Mouse (Mus musculus) heart, postnatal 0 days (tissue): ENCODE results near the gene Gm14226. TPM values are rescaled to one million over a fixed set of nuclear protein-coding genes. Genes with fewer than 3 reads are reported as not detected.
"Not testable (repeated sequence)": the region's sequence is repeated elsewhere in the genome, so short reads cannot be mapped to it uniquely, and the experiment has no call there.

Experiments used
- ATAC-seq: fragments of 200-750 bp; cut with Nextera tagmentation; 2 replicates; pipeline ENCODE4 v1.8.0; 2017; ENCODE audit warnings: low read depth, moderate number of reproducible peaks, moderate library complexity; ENCODE audit not compliant: insufficient read depth
- DNase-seq: peaks from one replicate; pipeline ENCODE4 v3.0.0-alpha.2; 2016; ENCODE audit warnings: low spot score
- H3K27ac ChIP-seq: fragments of 300-500 bp; sonication (generic); 2 replicates; pipeline ENCODE4 v1.5.1; 2014; ENCODE audit warnings: low read depth, mild to moderate bottlenecking
- H3K27me3 ChIP-seq: fragments of 300-500 bp; sonication (generic); 2 replicates; pipeline ENCODE4 v1.6.1; 2014; ENCODE audit warnings: low read length, mixed read lengths; ENCODE audit not compliant: control insufficient read depth, insufficient read depth
- H3K36me3 ChIP-seq: fragments of 300-500 bp; sonication (generic); replicated peaks from 2 replicates; pipeline ENCODE4 v1.6.1; 2014; ENCODE audit warnings: low read length, mixed read lengths; ENCODE audit not compliant: control insufficient read depth, insufficient read depth
- H3K4me1 ChIP-seq: fragments of 300-500 bp; sonication (generic); 2 replicates; pipeline ENCODE4 v1.6.1; 2014; ENCODE audit warnings: antibody characterized with exemption; ENCODE audit not compliant: control insufficient read depth, insufficient read depth
- H3K4me2 ChIP-seq: fragments of 300-500 bp; sonication (generic); 2 replicates; pipeline ENCODE4 v1.6.1; 2014; ENCODE audit warnings: low read depth, mild to moderate bottlenecking, low read length, moderate library complexity
- H3K4me3 ChIP-seq: fragments of 300-500 bp; sonication (generic); 2 replicates; pipeline ENCODE4 v1.5.1; 2014; ENCODE audit warnings: low read depth, low read length
- H3K9ac ChIP-seq: fragments of 300-500 bp; sonication (generic); replicated peaks from 2 replicates; pipeline ENCODE4 v1.6.1; 2014; ENCODE audit warnings: low read depth, low read length, mixed read lengths
- H3K9me3 ChIP-seq: fragments of 300-500 bp; sonication (generic); replicated peaks from 2 replicates; pipeline ENCODE4 v1.6.1; 2016; ENCODE audit warnings: low read length; ENCODE audit not compliant: control insufficient read depth
- CTCF ChIP-seq: IDR thresholded peaks from 2 replicates; pipeline ENCODE4 v1.5.1; 2016; ENCODE audit warnings: antibody characterized with exemption, control low read depth, low read depth
- EP300 ChIP-seq: IDR thresholded peaks from 2 replicates; pipeline ENCODE4 v1.6.1; 2016; ENCODE audit warnings: antibody characterized with exemption, low read depth
- WGBS: fragments of 180-500 bp; shearing (Covaris S2); extraction: QIAGEN DNeasy Blood & Tissue Kit; methylation state at CpG from one replicate; pipeline ENCODE4 v1.1.7; 2014; 5-methylcytosine and 5-hydroxymethylcytosine counted together
- polyA plus RNA-seq: library from polyadenylated mRNA; unstranded; fragments of >200 nt; fragmentation: Nextera tagmentation; extraction: Ambion mirVana; gene quantifications from 2 replicates; pipeline ENCODE4 v1.2.1, GENCODE M21; 2015
- total RNA-seq: library from RNA; depleted of rRNA; stranded (reverse); fragments of >200 nt; gene quantifications from 2 replicates; pipeline ENCODE4 v1.2.3, GENCODE M21; 2014; ENCODE audit warnings: low replicate concordance; rRNA removed

The Gm14226 gene
- total RNA-seq (0.39 TPM in 1 of 2 replicates, not detected in the other), polyA plus RNA-seq (0.18 and 0.22 TPM in 2 replicates)

- peak within 1 kb of the TSS; percentile 60 for H3K9ac ChIP-seq
- H3K4me1 ChIP-seq, H3K36me3 ChIP-seq, DNase-seq, ATAC-seq, H3K9me3 ChIP-seq, H3K27me3 ChIP-seq: not testable (repeated sequence)
- peak within 1 kb of the TSS; percentile 46 for H3K4me3 ChIP-seq
- peak within 1 kb of the TSS; percentile 79 for H3K4me2 ChIP-seq
- H3K27ac ChIP-seq: peak within 1 kb of the TSS; percentile 62
- 3% methylated on average over 23 of the region's 26 CpGs for WGBS
Measured at GRCm38 (mm10) chr2:155018251-155018755, at the start of gene Gm14226. TSS of gene Gm14226 (plus strand) at chr2:155018266.

- not testable (repeated sequence) for H3K4me1 ChIP-seq, H3K27me3 ChIP-seq, H3K4me2 ChIP-seq, H3K4me3 ChIP-seq, H3K36me3 ChIP-seq, H3K9me3 ChIP-seq, H3K9ac ChIP-seq, H3K27ac ChIP-seq, DNase-seq, ATAC-seq
- WGBS: 59% methylated on average over 14 of the region's 14 CpGs
Measured at GRCm38 (mm10) chr2:154969740-154970397, 48.2 kb upstream of the Gm14226 start.

- ATAC-seq (peak; percentile 39; the same call in 1 of the 2 replicates), DNase-seq (no peak)
- Histone ChIP-seq H3K9ac (no peak overlapping the region), H3K4me2 (peak overlapping the region; percentile 25), H3K4me3 (no peak overlapping the region), H3K36me3 (no peaks in the 10 kb centered on the region), H3K4me1 (0 out of 2 replicates have a peak, but pooled peaks cover 9% of the 10 kb centered on the region), H3K27ac (no peak overlapping the region), H3K27me3 (peaks cover 7% of the 10 kb centered on the region; the same call in 1 of the 2 replicates), H3K9me3 (no peaks in the 10 kb centered on the region)
- TF ChIP-seq EP300 (no peak), CTCF (no peak)
- WGBS: 25% methylated on average over 18 of the region's 18 CpGs
Measured at GRCm38 (mm10) chr2:154971919-154972692, 46.0 kb upstream of the Gm14226 start.

- no peak for TF ChIP-seq EP300
- no peak for TF ChIP-seq CTCF
- Histone ChIP-seq H3K4me1 (0 out of 2 replicates have a peak, but pooled peaks cover 9% of the 10 kb centered on the region), H3K27ac (no peak overlapping the region), H3K9me3 (no peaks in the 10 kb centered on the region), H3K36me3 (no peaks in the 10 kb centered on the region), H3K4me3 (no peak overlapping the region), H3K9ac (no peak overlapping the region), H3K4me2 (no peak overlapping the region), H3K27me3 (peaks cover 7% of the 10 kb centered on the region; the same call in 1 of the 2 replicates)
- DNase-seq: no peak
- ATAC-seq: no peak
- WGBS: 86% methylated on average over 5 of the region's 5 CpGs
Measured at GRCm38 (mm10) chr2:154972981-154973380, 45.1 kb upstream of the Gm14226 start.

GRCm38 (mm10) chr2:154986609-154987008, 31.5 kb upstream of the Gm14226 start:
- H3K9ac ChIP-seq: no peak overlapping the region
- no peak overlapping the region for H3K4me3 ChIP-seq
- H3K4me2 ChIP-seq: no peak overlapping the region
- no peaks in the 10 kb centered on the region for H3K4me1 ChIP-seq
- DNase-seq: no peak
- no peaks in the 10 kb centered on the region for H3K9me3 ChIP-seq
- H3K27ac ChIP-seq: no peak overlapping the region
- ATAC-seq: no peak
- TF ChIP-seq CTCF (no peak), EP300 (no peak)
- H3K27me3 ChIP-seq: no peaks in the 10 kb centered on the region
- 67% methylated on average over 1 of the region's 1 CpGs for WGBS
- H3K36me3 ChIP-seq: no peaks in the 10 kb centered on the region
